Mouse (Mus musculus) heart, postnatal 0 days (tissue): ENCODE data around the gene Nacad.

Experiments used
- CTCF ChIP-seq: IDR thresholded peaks from 2 replicates; pipeline ENCODE4 v1.5.1; 2016; ENCODE audit warnings: antibody characterized with exemption, control low read depth, low read depth
- EP300 ChIP-seq: IDR thresholded peaks from 2 replicates; pipeline ENCODE4 v1.6.1; 2016; ENCODE audit warnings: antibody characterized with exemption, low read depth

- TF ChIP-seq EP300 (no peak), CTCF (no peak)
These were observed 21.9 kb upstream of the Nacad start for GRCm38 (mm10) chr11:6627731-6628130.
